Mouse (Mus musculus): ENCODE results near the gene Gm14410. TPM values are rescaled to one million over a fixed set of nuclear protein-coding genes. Genes with fewer than 3 reads are reported as not detected.
"Not testable (repeated sequence)": the region's sequence is repeated elsewhere in the genome, so short reads cannot be mapped to it uniquely, and the experiment has no call there.

The Gm14410 gene
- polyA plus RNA-seq (2014; fragmentation: Nextera tagmentation; extraction: Ambion mirVana) = 26.6 and 30.2 TPM in 2 replicates

- H3K9ac ChIP-seq (ENCODE audit: low read depth, low read length); H3K9me3 ChIP-seq (ENCODE audit: control insufficient read depth, low read length); ATAC-seq (ENCODE audit: low read depth); DNase-seq (ENCODE audit: low spot score); H3K4me2 ChIP-seq (ENCODE audit: low read depth, low read length); H3K4me1 ChIP-seq (ENCODE audit: control insufficient read depth, insufficient read depth, low read length); H3K27me3 ChIP-seq (replicated peaks; ENCODE audit: control insufficient read depth, insufficient read depth, low read length); H3K36me3 ChIP-seq (ENCODE audit: control insufficient read depth, insufficient read depth, low read length); H3K27ac ChIP-seq (replicated peaks; ENCODE audit: low read depth, low read length): not testable (repeated sequence)
- H3K4me3 ChIP-seq (ENCODE audit: low read depth, low read length) = peak within 1 kb of the TSS; percentile 34
- WGBS = 4% methylated on average over 4 of the region's 6 CpGs
Measured at GRCm38 (mm10) chr2:177206341-177206740, at the start of gene Gm14410. Gene Gm14410, minus strand, starts transcription at chr2:177206421.

DNA sequence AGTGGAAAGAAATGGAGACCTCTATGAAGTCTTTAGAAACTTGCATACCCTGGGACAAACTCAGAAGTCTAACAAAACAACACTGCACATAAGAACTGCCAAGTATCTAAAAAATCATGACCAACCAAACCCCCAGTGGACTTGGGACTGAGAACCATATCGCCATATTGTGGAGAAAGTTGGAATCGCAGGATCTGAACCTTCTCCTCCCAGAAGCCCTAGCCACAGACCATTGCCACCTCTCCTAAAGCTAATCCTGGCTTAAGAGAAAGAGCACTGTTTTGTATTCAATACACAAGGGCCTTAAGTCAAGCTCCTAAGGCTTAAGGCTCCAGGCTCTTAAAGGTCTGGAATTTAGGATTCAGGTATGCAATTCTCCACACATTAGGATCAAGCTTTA lies 41.2 kb upstream of the Gm14410 start:
- not testable (repeated sequence) for H3K27me3 ChIP-seq (replicated peaks; ENCODE audit: control insufficient read depth, insufficient read depth, low read length); H3K27ac ChIP-seq (replicated peaks; ENCODE audit: low read depth, low read length); ATAC-seq (ENCODE audit: low read depth); H3K4me2 ChIP-seq (ENCODE audit: low read depth, low read length); H3K9me3 ChIP-seq (ENCODE audit: control insufficient read depth, low read length); H3K9ac ChIP-seq (ENCODE audit: low read depth, low read length); H3K36me3 ChIP-seq (ENCODE audit: control insufficient read depth, insufficient read depth, low read length); DNase-seq (ENCODE audit: low spot score); H3K4me3 ChIP-seq (ENCODE audit: low read depth, low read length); H3K4me1 ChIP-seq (ENCODE audit: control insufficient read depth, insufficient read depth, low read length)
- WGBS = 95% methylated on average over 2 of the region's 2 CpGs

GRCm38 (mm10) chr2:177230461-177230860 lies 24.2 kb upstream of the Gm14410 start:
- not testable (repeated sequence) for H3K27ac ChIP-seq (replicated peaks; ENCODE audit: low read depth, low read length); DNase-seq (ENCODE audit: low spot score); H3K9me3 ChIP-seq (ENCODE audit: control insufficient read depth, low read length); H3K9ac ChIP-seq (ENCODE audit: low read depth, low read length); H3K4me1 ChIP-seq (ENCODE audit: control insufficient read depth, insufficient read depth, low read length); ATAC-seq (ENCODE audit: low read depth); H3K4me2 ChIP-seq (ENCODE audit: low read depth, low read length); H3K27me3 ChIP-seq (replicated peaks; ENCODE audit: control insufficient read depth, insufficient read depth, low read length); H3K4me3 ChIP-seq (ENCODE audit: low read depth, low read length); H3K36me3 ChIP-seq (ENCODE audit: control insufficient read depth, insufficient read depth, low read length)
- 62% methylated on average over 2 of the region's 2 CpGs for WGBS

- WGBS = 91% methylated on average over 4 of the region's 5 CpGs
- H3K27me3 ChIP-seq (replicated peaks; ENCODE audit: control insufficient read depth, insufficient read depth, low read length); DNase-seq (ENCODE audit: low spot score); ATAC-seq (ENCODE audit: low read depth); H3K4me1 ChIP-seq (ENCODE audit: control insufficient read depth, insufficient read depth, low read length); H3K4me3 ChIP-seq (ENCODE audit: low read depth, low read length); H3K36me3 ChIP-seq (ENCODE audit: control insufficient read depth, insufficient read depth, low read length); H3K9me3 ChIP-seq (ENCODE audit: control insufficient read depth, low read length); H3K9ac ChIP-seq (ENCODE audit: low read depth, low read length); H3K4me2 ChIP-seq (ENCODE audit: low read depth, low read length); H3K27ac ChIP-seq (replicated peaks; ENCODE audit: low read depth, low read length): not testable (repeated sequence)
Measured at GRCm38 (mm10) chr2:177172749-177173148, 33.5 kb downstream of the Gm14410 start.

Other genes starting within 250 kb of the Gm14410 start
- gene Gm14419, start 205.5 kb downstream of the Gm14410 start, polyA plus RNA-seq (2014; fragmentation: Nextera tagmentation; extraction: Ambion mirVana) = 11.4 and 15.4 TPM in 2 replicates
- not detected in 2 replicates for gene Gm14401, start 132.1 kb downstream of the Gm14410 start, polyA plus RNA-seq (2014; fragmentation: Nextera tagmentation; extraction: Ambion mirVana)
- not detected in 2 replicates for gene Gm14409, start 60.6 kb upstream of the Gm14410 start, polyA plus RNA-seq (2014; fragmentation: Nextera tagmentation; extraction: Ambion mirVana)
- gene Gm14412, start 117.9 kb upstream of the Gm14410 start, polyA plus RNA-seq (2014; fragmentation: Nextera tagmentation; extraction: Ambion mirVana) = 0.39 and 0.96 TPM in 2 replicates
- 8.0 and 10.1 TPM in 2 replicates for gene Gm14418, start 191.9 kb upstream of the Gm14410 start, polyA plus RNA-seq (2014; fragmentation: Nextera tagmentation; extraction: Ambion mirVana)